Mouse (Mus musculus): ENCODE results near the gene Cebpa. TPM values are rescaled to one million over a fixed set of nuclear protein-coding genes. Genes with fewer than 3 reads are reported as not detected.

The Cebpa gene
- polyA plus RNA-seq, 1 experiment from 2014 or later, result 11.0 TPM

DNA sequence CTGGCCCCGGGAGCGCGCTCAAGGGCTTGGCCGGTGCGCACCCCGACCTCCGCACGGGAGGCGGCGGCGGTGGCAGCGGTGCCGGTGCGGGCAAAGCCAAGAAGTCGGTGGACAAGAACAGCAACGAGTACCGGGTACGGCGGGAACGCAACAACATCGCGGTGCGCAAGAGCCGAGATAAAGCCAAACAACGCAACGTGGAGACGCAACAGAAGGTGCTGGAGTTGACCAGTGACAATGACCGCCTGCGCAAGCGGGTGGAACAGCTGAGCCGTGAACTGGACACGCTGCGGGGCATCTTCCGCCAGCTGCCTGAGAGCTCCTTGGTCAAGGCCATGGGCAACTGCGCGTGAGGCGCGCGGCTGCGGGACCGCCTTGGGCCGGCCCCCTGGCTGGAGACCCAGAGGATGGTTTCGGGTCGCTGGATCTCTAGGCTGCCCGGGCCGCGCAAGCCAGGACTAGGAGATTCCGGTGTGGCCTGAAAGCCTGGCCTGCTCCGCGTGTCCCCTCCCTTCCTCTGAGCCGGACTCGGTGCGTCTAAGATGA is 1.1 kb downstream of the Cebpa start:
- Histone ChIP-seq H3K4me3 (replicated peaks) (peak overlapping the region; percentile 59), H3K9me3 (replicated peaks) (no peaks in the 10 kb centered on the region), H3K9ac (peak overlapping the region; percentile 52), H3K4me1 (replicated peaks) (peaks cover 31% of the 10 kb centered on the region), H3K36me3 (replicated peaks) (no peaks in the 10 kb centered on the region), H3K27ac (replicated peaks) (peak overlapping the region; percentile 64), H3K27me3 (peaks cover 74% of the 10 kb centered on the region), H3K4me2 (peak overlapping the region; percentile 68)
- no peak for ATAC-seq (ENCODE audit: insufficient read depth)
- 1% methylated on average over 53 of the region's 53 CpGs for WGBS (ENCODE audit: insufficient replicate concordance)

DNA sequence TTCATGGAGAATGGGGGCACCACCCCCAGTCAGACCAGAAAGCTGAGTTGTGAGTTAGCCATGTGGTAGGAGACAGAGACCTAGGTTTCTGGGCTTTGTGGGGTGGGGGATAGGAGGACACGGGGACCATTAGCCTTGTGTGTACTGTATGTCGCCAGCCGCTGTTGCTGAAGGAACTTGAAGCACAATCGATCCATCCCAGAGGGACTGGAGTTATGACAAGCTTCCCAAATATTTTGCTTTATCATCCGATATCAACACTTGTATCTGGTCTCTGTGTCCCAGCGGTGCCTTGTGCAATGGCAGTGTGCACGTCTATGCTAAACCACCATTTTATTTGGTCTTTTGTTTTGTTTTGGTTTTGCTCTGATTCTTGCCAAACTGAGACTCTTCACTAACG is 2.1 kb downstream of the Cebpa start:
- Histone ChIP-seq H3K4me2 (peak overlapping the region; percentile 68), H3K4me3 (replicated peaks) (peak overlapping the region; percentile 59), H3K27ac (replicated peaks) (peak overlapping the region; percentile 64; the same call in 1 of the 2 replicates), H3K27me3 (peaks cover 67% of the 10 kb centered on the region), H3K4me1 (replicated peaks) (peaks cover 29% of the 10 kb centered on the region), H3K9me3 (replicated peaks) (no peaks in the 10 kb centered on the region), H3K36me3 (replicated peaks) (no peaks in the 10 kb centered on the region), H3K9ac (peak overlapping the region; percentile 52; the same call in 1 of the 2 replicates)
- WGBS (ENCODE audit: insufficient replicate concordance), result 34% methylated on average over 8 of the region's 8 CpGs
- ATAC-seq (ENCODE audit: insufficient read depth), result no peak

DNA sequence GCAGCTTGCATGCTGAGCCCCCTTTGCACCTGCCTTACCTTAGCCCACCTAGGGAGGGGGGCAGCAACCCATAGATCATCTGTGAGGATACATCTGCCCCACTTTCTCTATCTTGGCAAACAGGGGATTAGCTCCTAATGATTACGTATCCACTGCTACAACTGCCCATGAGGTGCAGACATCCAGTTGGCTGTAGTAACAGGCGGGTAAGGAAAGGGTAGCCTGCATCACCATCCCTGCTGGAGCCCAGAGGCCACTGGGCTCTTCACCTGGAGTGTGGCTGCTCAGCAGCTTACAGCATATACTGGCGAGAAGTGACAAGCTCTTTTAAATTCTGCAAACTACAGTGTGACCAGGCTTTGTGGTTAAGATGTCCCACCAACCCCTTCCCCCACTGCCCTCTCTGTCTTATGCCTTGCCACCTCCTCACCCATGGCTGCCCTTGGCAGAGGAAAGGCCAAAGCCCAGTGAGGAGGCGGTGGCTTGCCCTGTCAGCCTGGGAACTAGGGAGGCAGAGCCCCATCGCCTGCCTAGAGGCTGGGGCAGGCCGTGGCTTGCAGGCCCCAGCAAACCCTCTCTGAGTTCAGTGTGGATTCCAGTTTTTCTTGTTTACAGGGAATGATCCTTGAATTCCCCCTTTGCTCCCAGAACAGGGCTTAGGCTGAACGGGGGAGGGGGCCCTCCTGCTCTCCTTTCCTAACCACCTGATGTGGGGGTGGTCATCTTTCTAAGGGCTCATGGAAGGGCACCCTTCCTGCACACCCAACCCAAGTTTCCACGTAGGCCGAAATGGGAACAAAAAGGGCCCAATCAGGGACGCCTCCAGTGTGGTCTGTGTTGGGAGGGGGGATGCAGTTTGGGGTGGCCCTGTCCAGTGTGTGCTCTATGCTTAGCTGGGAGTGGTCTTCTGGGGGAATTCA is 3.6 kb downstream of the Cebpa start:
- peaks cover 52% of the 10 kb centered on the region for H3K27me3 ChIP-seq

DNA sequence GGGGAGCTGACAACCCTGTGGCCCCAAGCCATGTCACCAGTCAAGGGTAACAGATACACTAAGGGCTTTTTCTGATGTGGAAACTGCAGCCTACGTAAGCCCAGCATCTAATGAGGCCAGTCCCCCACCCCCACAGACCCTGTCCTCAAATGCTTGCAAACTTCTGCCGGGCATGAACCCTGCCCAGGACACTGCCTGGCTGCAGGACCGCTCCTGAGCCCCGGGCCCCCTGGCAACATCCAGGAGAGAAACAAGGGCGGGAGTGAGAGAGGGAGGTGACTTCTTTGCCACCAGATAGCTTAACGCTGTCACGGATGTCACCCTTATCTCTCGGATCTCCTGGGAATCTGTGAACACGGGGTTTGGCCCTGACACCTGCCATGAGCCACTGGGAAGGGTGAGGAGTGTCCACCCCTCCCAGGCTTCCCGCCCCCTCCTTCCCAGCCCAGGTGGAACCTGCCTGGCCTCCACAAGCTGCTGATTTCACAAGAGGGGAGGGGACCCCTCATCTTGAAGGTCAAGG is 4.4 kb downstream of the Cebpa start:
- H3K4me1 ChIP-seq (replicated peaks), result peaks cover 38% of the 10 kb centered on the region
- H3K27ac ChIP-seq (replicated peaks), result peak overlapping the region; percentile 41; the same call in 1 of the 2 replicates
- WGBS (ENCODE audit: insufficient replicate concordance), result 34% methylated on average over 10 of the region's 10 CpGs
- peaks cover 44% of the 10 kb centered on the region for H3K27me3 ChIP-seq
- no peak overlapping the region for H3K4me2 ChIP-seq
- H3K36me3 ChIP-seq (replicated peaks), result no peaks in the 10 kb centered on the region
- H3K4me3 ChIP-seq (replicated peaks), result no peak overlapping the region
- ATAC-seq (ENCODE audit: insufficient read depth), result no peak
- H3K9ac ChIP-seq, result no peak overlapping the region
- H3K9me3 ChIP-seq (replicated peaks), result no peaks in the 10 kb centered on the region

More for the DNA sequence above, 3.6 kb downstream of the Cebpa start:
- no peak for ATAC-seq (ENCODE audit: insufficient read depth)
- Histone ChIP-seq H3K36me3 (replicated peaks) (no peaks in the 10 kb centered on the region), H3K27ac (replicated peaks) (peak overlapping the region; percentile 41), H3K4me3 (replicated peaks) (peak overlapping the region; percentile 59), H3K4me1 (replicated peaks) (peaks cover 34% of the 10 kb centered on the region), H3K9ac (no peak overlapping the region), H3K4me2 (peak overlapping the region; percentile 68), H3K9me3 (replicated peaks) (no peaks in the 10 kb centered on the region)
- 58% methylated on average over 10 of the region's 10 CpGs for WGBS (ENCODE audit: insufficient replicate concordance)

DNA sequence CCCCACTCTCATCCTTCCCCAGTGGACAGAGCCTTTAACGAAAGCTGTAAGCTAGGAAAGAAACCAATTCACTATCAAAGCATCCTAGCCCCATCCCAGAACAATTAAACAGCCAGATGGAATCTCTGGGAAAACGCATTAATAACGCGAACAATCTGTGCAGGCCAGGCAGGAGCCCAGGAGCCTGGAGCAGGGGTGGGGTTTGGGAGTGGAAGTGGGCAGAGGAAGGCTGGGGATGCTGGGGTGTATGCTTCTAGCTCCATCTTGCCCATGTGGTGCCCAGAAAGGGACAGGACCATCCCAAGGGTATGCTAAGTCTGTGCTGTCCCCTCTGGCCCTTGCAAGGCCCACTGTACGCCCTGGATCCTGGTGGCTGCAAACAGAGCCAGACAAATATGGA is 5.1 kb downstream of the Cebpa start:
- WGBS (ENCODE audit: insufficient replicate concordance), result 68% methylated on average over 5 of the region's 5 CpGs
- no peaks in the 10 kb centered on the region for H3K9me3 ChIP-seq (replicated peaks)
- no peaks in the 10 kb centered on the region for H3K36me3 ChIP-seq (replicated peaks)
- H3K4me1 ChIP-seq (replicated peaks), result peaks cover 38% of the 10 kb centered on the region
- no peak overlapping the region for H3K9ac ChIP-seq
- H3K27ac ChIP-seq (replicated peaks), result no peak overlapping the region
- H3K4me2 ChIP-seq, result no peak overlapping the region
- H3K27me3 ChIP-seq, result peaks cover 37% of the 10 kb centered on the region
- H3K4me3 ChIP-seq (replicated peaks), result no peak overlapping the region
- ATAC-seq (ENCODE audit: insufficient read depth), result no peak

DNA sequence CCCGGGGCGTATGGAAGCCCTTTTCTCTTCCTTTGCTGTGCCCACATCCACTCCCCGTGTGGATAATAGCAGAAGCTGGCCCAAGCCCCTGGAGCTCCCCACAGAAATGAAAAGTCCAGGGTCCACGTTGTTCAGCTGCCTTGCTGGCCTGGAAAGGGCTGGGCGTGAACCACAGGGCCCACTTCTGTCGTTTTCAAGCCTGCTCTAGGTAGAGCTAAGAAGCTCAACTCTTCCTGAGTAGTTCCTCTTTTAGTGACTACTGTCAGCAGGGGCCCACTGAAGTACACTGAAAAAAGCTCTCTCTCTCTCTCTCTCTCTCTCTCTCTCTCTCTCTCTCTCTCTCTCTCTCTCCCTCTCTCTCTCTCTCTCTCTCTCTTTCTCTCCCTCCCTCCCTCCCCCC is 5.7 kb downstream of the Cebpa start:
- no peak for ATAC-seq (ENCODE audit: insufficient read depth)
- H3K27ac ChIP-seq (replicated peaks), result no peak overlapping the region; the same call in 1 of the 2 replicates
- no peaks in the 10 kb centered on the region for H3K9me3 ChIP-seq (replicated peaks)
- peaks cover 38% of the 10 kb centered on the region for H3K4me1 ChIP-seq (replicated peaks)
- H3K4me3 ChIP-seq (replicated peaks), result no peak overlapping the region
- H3K9ac ChIP-seq, result no peak overlapping the region
- peaks cover 31% of the 10 kb centered on the region for H3K27me3 ChIP-seq
- 26% methylated on average over 6 of the region's 6 CpGs for WGBS (ENCODE audit: insufficient replicate concordance)
- no peak overlapping the region for H3K4me2 ChIP-seq
- H3K36me3 ChIP-seq (replicated peaks), result no peaks in the 10 kb centered on the region

DNA sequence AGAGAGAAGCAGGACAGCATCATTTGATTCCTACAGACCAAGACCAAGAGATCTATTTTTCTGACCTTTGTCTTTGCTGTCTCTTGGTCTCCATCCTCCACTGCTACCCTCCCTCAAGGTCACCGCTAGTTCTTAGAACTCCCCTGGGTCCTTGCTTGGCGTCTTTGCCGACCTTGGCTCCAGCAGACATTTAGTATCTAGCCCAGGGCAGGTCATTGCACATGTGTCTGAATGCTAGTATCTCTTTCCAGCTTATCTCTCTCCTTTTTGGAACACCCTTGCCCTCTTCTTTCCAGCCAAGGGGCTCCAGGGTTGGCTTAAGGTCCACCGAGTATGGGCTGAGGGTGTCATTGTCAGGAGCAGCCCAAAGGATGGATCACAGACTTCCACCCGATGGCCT is 6.9 kb downstream of the Cebpa start:
- H3K4me1 ChIP-seq (replicated peaks), result peaks cover 38% of the 10 kb centered on the region
- WGBS (ENCODE audit: insufficient replicate concordance), result 51% methylated on average over 5 of the region's 5 CpGs
- H3K36me3 ChIP-seq (replicated peaks), result no peaks in the 10 kb centered on the region
- no peak overlapping the region for H3K4me3 ChIP-seq (replicated peaks)
- H3K27ac ChIP-seq (replicated peaks), result no peak overlapping the region
- H3K4me2 ChIP-seq, result no peak overlapping the region
- no peak for ATAC-seq (ENCODE audit: insufficient read depth)
- no peaks in the 10 kb centered on the region for H3K9me3 ChIP-seq (replicated peaks)
- H3K27me3 ChIP-seq, result peaks cover 19% of the 10 kb centered on the region
- H3K9ac ChIP-seq, result no peak overlapping the region

DNA sequence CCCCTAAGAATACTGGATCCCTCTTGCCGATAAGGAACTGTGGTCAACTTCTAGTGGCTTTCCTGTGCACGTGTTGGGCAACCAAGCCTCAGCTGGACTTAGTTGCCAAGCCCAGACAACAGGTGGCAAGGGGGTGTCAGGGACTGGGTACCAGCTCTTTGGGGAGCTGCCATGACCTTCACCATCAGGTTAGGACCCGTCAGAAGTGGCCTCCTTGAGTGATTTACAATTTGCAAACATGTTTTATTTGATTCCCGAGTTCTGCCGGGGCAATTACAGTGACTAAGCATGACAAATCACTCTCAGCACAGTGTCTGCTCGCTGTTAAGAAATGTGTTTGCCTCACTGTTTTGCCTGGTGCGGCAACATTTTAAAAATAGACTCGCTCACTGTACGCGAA is 7.9 kb downstream of the Cebpa start:
- H3K36me3 ChIP-seq (replicated peaks), result no peaks in the 10 kb centered on the region
- H3K4me1 ChIP-seq (replicated peaks), result peaks cover 38% of the 10 kb centered on the region
- H3K27ac ChIP-seq (replicated peaks), result no peak overlapping the region
- H3K4me2 ChIP-seq, result no peak overlapping the region
- H3K9ac ChIP-seq, result no peak overlapping the region
- WGBS (ENCODE audit: insufficient replicate concordance), result 11% methylated on average over 10 of the region's 10 CpGs
- H3K9me3 ChIP-seq (replicated peaks), result no peaks in the 10 kb centered on the region
- H3K4me3 ChIP-seq (replicated peaks), result no peak overlapping the region
- peaks cover 9% of the 10 kb centered on the region for H3K27me3 ChIP-seq
- no peak for ATAC-seq (ENCODE audit: insufficient read depth)

DNA sequence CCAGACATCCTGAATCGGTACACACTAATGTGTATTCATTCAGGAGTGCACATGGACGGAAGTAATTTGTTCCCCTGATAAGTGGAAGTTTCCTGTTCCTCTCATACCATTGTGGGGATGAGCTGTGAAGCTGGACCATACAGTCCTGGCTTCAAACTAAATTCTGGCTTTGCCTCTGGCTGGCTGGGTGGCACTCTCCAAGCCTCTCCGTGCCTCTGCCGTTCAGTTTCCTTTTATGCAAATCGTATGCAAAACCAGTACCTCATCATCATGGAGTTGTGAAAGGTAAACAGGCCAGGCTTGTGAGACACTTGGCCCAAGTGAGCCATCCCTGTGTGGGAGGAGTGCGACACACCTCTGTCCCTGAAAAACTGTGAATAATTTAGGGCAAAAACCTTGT is 8.6 kb downstream of the Cebpa start:
- Histone ChIP-seq H3K4me1 (replicated peaks) (peaks cover 37% of the 10 kb centered on the region), H3K27ac (replicated peaks) (no peak overlapping the region)
- ATAC-seq (ENCODE audit: insufficient read depth), result no peak

DNA sequence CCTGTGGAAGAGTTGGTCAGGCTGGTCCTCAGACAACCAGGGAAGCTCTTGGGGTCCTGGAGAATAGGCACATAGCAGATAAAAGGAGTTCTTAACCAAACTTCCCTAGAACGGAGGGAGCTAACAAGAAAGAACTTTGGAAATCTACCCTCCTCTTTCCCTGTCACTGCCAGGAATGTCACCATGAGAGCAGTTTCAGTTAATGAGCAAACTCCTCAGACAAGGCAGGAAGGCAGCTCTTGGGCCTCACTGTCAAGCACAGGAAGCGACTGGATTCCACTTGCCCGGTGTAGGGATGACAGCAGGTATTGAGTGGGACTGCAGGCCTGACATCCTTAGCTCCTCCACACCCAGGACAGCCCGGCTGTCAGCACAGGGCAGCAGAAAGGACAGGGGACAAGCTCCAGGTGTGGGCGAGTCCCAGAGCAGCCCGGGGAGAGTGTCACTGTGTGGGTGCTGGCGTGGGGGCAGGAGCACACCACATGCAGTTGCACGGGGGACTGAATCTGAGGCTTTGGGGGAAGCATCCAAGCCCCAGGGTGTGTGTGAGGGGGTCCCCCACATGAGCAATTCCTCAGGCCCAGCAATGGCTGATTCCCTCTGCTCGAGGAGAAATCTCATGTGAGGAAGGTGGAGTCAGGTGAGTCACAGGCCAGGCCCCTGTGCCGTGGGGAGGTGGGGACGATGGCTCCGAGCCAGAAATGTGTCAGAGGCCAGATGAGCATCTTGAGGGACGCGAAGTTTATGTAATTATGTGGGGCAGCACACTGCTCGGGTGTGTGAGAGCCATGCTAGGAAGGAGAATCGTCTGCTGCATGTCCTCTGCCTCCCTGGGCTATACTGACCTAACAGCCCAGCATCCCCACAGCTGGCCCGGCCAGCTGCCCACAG is 9.8 kb downstream of the Cebpa start:
- Histone ChIP-seq H3K4me2 (no peak overlapping the region), H3K9me3 (replicated peaks) (no peaks in the 10 kb centered on the region), H3K9ac (no peak overlapping the region), H3K4me3 (replicated peaks) (no peak overlapping the region), H3K4me1 (replicated peaks) (peaks cover 27% of the 10 kb centered on the region), H3K27ac (replicated peaks) (no peak overlapping the region), H3K27me3 (no peaks in the 10 kb centered on the region; the same call in 1 of the 2 replicates), H3K36me3 (replicated peaks) (no peaks in the 10 kb centered on the region)
- ATAC-seq (ENCODE audit: insufficient read depth), result no peak
- WGBS (ENCODE audit: insufficient replicate concordance), result 46% methylated on average over 17 of the region's 17 CpGs

More for the DNA sequence above, 8.6 kb downstream of the Cebpa start:
- 11% methylated on average over 6 of the region's 6 CpGs for WGBS (ENCODE audit: insufficient replicate concordance)
- H3K27me3 ChIP-seq, result peaks cover 2% of the 10 kb centered on the region; the same call in 1 of the 2 replicates
- peak overlapping the region; percentile 1; the same call in 1 of the 2 replicates for H3K4me2 ChIP-seq
- no peak overlapping the region for H3K4me3 ChIP-seq (replicated peaks)
- H3K36me3 ChIP-seq (replicated peaks), result no peaks in the 10 kb centered on the region
- no peak overlapping the region for H3K9ac ChIP-seq
- no peaks in the 10 kb centered on the region for H3K9me3 ChIP-seq (replicated peaks)

Measured in liver, embryonic 15.5 days (tissue).